Mouse (Mus musculus) cerebellum, adult 9-11 months (tissue): ENCODE measurements around the gene Kmt5b.

Source experiments
- DNase-seq: peaks from one replicate; pipeline ENCODE4 v3.0.0; 2022

Kmt5b gene

DNA sequence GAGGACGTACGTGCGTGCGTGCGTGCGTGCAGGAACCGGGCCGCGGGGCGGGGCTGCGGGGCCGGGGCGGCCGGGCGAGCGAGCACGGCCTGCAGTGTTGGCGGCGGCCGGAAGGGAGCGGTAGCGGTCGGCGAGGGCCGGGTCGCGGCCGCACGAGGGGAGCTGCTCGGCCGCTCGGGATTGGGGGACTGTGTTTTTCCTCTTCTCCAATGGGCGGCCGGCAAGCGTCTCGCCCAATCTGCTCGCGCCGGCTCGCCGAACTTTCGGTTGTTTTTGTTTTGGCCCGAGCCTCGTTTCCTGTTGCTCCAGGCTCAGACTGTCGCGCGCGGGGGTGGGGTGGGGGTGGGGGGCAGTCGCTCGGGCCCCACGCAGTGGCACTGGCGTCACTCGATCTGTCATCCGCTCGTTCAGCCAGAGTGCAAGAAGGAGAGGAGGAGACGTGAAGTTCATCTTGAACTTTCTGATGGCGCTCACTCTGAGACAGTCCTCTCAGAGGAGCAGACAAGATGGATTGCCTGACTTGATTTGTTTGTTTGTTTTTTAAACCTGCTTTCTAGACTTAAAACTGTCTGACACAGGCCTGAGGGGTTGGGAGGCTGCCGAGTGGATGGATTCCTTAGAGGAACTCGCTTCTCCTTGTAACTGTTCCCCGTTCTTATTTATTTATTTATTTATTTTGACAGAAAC, 1.6 kb downstream of the Kmt5b start:
- peak; percentile 93 for DNase-seq

DNA sequence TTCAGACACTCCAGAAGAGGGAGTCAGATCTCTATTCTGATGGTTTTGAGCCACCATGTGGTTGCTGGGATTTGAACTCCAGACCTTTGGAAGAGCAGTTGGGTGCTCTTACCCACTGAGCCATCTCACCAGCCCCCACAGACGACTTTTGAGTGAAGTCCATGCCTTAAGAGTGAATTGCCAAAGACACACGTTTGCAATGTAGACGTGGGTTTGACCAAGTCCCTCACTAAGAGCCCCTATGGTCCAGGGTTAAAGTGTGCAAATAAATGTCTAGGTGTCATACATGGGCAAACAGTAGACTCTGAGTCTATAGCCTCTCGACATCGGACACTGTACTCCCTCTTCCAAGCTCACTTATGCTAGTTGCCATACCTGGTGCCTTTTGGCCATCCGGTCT, 2.3 kb downstream of the Kmt5b start:
- peak; percentile 56 for DNase-seq

DNA sequence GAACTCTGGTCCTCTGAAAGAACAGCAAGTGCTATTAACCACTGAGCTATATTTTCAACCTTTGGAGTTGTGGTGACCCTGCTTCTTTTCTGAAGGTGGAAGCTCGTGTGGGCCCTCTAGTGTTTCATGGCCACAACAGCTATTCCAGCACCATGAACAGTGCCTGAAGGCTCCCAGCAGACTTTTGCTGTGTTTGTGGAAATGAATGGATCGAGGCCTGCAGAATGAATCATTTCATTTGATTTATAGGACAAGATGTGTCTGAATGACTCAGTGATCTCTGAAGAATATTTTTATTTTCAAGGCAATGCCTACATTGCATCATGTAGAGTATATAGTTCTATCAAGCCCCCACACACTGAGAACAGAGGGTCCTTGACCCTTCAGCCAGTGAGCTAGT, 6.9 kb downstream of the Kmt5b start:
- DNase-seq: no peak

DNA sequence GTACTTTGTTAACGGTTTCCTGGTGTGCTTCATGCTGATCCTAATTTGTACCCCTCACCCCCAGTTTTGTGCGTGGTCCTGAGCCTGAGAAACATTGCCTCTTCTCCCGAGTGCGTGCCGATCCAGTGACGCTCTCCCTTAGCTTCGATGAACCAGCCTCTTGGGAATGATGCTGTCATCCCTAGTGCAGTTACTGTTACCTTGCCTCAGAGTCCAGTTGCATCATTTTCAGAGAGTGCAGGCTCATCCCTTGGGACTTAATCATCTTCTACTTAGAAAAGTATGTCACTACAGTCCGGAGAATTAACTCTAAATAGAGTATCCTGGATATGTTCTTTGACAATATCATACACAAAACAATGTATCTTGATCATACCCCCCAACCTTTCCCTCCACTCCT, 11.5 kb downstream of the Kmt5b start:
- DNase-seq: no peak

DNA sequence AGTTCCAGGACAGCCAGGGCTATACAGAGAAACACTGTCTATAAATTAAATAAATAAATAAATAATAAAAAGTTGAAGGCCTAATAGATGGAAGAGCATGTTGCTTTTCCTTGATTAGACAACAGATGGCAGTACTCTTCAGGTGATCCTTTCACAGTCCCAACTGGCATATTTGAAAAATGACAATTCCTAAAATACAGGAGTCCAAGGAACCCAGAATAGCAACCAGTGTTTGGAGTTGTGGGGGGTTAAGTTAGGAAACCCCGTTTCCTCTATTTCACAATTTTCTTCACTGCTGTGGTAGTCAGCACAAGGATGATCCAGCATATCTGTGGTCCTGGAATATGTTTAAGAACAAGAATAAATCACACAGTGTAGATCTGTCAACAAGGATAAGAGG, 22.9 kb downstream of the Kmt5b start:
- no peak for DNase-seq

DNA sequence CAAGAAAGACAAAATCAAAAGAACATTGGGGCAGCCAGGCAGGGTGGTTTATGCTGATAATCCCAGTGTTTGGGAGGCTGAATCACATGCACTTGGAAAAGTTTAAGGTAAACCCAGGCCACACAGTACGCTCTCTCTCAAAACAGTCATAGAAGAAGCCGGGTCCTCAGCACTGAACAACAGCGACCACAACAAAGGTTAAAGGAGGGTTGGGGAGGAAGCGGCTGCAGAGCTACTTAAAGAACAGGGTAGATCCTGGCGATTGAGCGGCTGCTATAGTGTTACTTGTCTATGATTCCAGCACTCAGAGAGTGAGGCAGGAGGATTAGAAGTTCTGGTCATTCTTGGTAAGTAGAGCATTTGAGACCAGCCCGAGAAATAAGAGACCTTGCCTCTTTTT, 38.3 kb downstream of the Kmt5b start:
- no peak for DNase-seq

DNA sequence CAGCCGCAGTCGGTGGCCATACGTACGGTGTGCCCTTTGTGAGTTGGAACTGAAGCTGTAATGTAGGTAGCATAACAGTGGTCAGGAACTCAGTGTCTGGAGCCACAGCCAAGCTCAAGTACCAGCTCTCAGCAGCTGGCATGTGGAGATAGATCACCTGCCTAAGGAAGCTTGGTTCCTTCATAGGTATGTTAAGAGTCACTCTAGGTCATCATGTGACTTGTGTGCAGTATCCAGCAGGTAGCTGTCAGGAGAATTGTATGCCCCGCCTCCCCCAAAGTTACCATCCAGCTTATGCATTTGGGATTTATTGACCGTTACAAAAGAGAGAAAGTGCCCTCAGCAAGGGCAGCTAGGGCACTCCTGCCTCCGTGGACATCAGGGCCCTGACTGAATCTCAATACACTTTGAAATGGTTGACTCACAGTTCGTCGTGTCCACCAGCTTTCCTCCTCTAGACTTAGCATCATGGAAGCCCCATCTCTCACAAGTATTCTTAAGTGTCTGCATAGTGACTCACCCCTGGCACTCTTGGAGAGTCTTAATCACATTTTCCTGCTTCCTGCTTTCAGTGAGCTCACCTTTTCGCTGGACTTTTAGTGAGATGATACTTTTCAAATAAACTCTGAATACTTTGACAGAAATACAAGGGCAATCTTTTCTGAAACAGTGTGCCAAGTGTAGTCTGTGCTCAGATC, 43.5 kb downstream of the Kmt5b start:
- DNase-seq: no peak

DNA sequence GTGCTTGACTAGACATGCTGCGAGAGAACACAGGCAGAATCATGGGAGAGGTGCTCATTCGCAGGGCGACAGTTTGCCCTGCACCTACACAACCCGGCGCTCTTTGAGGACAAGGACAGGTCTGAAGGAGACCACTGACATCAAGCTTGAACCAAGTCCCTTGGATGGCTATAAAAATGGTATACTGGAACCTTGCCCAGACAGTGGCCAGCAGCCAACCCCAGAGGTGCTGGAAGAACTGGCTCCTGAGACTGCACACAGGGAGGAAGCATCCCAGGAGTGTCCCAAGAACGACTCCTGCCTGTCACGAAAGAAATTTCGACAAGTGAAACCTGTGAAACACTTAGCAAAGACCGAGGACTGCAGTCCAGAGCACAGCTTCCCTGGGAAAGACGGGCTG, 47.2 kb downstream of the Kmt5b start:
- peak; percentile 50 for DNase-seq

DNA sequence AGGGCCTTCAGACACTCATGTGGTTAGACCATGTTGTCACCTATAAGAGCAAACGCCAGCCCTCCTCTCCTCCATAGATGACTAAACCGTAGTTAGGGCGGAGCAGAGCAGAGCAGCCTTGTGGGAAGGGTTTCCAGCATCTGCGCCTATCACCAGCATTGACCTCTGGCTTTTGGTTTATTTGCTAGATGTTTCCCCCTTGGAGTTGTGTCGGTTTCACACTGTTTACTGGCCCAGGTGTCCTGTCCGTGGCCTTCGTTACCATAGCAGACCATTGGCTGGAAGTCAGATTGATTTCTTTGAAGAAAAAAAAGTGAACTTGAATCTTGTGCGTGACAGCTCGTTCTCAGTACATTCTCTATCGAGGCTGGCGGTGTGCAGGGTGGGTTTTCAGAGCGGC, 48.6 kb downstream of the Kmt5b start:
- no peak for DNase-seq

DNA sequence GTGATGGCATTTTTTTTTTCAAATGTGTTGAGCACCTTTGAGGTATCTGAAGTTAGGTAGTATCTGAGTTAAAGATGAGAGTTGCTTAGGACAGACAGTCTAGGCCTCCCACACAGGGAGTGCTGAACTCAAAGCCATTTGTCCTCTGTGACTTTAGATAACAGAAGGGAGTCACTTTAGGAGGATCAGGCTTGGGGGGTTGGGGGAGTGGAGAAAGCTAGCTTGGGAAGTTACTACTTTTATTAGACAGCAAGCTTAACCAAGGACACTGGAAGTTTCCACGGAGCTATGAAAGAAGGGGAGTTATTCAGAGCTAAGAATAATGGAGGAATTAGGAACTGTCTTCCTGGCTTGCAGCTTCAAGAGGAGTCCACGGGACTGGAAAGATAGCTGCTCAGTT, 51.9 kb downstream of the Kmt5b start:
- DNase-seq: no peak

DNA sequence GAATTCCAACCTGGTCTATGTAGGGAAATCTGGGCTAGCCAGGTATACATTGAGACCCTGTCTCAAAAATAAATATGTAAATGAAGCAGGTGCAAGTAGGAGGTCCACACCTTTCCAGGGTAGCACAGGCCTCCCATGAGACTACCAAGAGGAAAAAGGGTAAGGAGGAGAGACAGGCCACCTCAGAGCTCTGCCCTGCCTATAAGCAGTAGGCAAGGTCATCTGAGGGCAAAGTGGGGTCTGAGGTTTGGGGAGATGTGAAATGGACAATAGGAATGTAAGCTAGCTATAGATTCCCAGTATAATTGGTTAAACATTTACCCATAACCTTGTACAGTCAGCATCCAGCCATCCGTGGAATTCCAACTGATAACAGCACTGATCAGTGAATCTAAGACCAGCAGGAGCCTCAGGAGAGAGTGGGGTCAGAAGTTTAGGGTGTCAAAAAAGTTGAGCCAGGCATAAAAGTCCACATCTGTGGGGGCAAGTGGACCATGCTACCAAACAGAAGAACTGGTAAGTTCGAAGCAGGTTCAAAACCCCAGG, 52.8 kb downstream of the Kmt5b start:
- no peak for DNase-seq

DNA sequence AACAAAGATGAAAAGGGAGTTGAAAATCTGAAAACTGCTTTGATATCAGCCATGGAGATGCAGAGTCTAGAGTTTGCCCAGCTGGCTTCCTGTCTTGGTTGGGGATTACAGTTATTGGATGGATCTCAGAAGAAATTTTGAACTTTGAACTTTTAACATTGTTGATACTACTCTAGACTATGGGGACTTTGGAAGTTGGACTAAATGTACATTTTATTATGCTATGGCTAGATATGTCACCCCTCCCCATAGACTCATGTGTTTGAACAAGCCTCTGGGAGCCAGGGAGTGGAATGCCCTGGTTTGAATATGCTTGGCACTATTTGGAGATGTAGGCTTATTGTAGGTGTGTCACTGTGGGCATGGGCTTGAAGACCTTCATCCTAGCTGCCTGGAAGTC, 57.8 kb downstream of the Kmt5b start:
- DNase-seq: no peak

DNA sequence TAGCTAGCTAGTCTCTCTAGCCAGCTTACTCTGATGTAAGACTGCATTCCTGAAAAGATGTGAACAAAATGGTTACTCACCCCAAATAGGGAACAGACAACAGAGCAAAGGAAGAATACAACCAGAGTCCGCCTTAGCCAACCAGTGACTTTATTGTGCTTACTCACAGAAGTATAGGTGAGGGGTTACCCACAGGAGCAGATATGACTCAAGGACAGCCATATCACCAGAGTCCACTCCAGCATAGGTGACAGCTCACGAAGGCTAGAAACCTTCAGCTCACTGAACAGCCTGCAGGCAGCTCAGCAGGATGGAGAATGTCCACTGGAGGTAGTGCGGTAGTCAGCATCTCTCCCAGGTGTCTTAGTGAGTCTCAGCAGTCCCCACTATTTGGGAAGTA, 62.6 kb downstream of the Kmt5b start:
- no peak for DNase-seq

DNA sequence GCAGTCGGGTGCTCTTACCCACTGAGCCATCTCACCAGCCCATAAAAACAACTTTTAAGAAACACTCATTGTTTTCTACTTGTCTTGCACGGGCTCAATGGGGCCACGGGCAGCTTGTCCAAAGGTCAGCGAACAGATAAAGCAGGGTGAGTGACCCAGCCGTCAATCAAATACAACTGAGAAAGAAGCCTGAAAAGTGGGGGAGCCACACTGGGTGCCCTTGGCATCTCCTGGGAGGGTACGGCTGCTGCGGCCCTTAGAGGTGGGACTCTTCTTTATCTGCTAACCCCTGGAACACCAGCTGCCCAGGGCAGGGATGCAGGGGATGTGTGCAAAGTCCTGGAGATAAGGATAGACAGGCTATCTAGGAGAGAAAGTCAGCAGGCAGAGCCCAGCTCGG, 64.5 kb downstream of the Kmt5b start:
- DNase-seq: peak; percentile 55

DNA sequence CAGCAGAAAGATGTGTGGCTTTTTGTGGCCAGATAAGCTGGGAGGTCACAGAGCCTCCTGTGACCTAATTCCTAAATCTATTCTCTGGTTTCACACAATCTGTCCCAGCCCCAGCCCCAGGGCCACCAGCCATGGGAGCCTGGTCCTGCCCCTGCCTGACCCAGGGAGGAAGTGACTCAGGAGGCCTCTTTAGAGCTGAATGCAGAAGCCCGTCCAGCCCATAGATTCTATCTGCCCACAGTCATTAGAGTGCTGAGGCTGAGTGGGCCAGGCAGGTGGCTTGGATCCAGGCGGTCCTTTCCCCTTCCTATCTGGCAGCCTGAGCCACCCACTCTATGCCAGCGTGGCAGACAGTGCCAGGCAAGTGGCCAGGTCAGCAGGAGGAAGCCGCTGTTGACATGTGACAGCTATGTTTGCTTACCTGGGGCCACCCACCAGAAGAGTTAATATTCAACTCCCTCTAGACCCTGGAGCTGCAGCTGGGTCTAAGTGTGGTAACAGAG, 65.7 kb downstream of the Kmt5b start:
- peak; percentile 93 for DNase-seq

DNA sequence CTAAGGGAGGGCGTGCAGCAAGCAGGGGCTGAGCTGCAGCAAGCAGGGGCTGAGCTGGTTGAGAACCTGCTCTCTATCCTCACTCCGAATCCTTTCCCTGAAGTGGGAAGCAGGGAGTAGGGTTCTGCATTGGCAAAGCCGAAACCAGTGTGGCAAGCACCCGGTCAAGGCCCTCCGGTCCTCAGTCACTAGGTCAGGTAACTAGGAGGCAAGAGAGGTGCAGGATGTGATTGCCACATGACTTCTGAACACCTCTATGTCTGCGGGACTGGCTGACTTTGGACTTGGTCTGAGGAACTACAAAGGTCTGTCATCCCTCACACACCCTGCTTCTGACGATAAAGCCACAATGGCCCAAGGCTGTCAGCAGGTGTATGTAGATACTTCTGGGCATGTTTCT, 67.1 kb downstream of the Kmt5b start:
- no peak for DNase-seq

DNA sequence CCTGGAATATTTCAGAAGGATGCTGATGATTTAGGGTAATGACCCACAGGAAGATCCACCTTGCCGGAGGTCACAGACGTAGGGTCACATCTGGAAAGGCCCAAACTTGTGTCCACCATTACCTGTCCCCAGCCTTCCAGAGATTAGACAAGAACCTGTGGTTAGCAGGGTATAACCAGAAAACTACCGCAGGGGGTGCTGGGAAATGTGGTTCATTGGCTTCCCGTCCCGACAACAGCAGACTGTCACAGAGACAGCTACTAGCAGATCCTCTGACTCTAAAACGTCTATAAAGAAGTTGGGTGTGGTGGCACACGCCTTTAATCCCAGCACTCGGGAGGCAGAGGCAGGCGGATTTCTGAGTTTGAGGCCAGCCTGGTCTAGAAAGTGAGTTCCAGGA, 69.6 kb downstream of the Kmt5b start:
- DNase-seq: no peak

DNA sequence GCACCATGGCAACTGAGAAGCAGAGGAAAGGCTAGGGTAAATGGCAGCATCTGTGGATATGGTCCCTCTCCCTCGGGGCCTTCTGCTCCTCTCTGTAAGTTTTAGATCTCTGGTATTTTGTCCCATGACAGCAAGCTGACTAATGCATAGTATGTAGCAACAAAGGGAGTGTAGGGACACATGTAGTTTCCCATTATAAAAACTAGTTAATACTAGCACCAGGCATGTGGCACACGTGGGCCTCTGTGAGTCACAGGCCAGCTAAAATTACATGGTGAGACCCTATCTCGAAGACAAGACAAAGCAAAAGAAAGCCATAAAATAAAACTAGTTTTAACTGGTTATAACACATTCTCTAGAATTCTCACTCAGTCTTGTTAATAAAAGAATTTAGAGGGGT, 71.7 kb downstream of the Kmt5b start:
- no peak for DNase-seq

DNA sequence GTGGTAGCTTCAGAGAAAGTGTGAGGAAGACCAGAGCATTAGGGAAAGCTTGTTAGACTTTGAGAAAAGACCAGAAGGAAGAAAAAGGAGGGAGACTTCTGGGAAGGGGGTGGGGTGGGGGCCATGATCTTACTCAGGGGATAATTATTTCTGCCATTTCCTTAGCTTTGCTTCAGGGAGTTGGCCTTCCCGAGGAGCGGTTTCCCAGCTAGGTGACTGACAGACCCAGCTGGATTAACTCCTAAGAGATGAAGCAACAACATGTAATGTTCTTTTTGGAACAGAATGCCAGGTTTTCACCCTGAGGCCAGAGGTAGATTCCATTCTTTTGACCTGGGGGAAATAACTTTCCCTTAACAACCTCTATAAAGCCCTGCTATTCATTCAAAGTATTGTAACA, 72.5 kb downstream of the Kmt5b start:
- DNase-seq: no peak

DNA sequence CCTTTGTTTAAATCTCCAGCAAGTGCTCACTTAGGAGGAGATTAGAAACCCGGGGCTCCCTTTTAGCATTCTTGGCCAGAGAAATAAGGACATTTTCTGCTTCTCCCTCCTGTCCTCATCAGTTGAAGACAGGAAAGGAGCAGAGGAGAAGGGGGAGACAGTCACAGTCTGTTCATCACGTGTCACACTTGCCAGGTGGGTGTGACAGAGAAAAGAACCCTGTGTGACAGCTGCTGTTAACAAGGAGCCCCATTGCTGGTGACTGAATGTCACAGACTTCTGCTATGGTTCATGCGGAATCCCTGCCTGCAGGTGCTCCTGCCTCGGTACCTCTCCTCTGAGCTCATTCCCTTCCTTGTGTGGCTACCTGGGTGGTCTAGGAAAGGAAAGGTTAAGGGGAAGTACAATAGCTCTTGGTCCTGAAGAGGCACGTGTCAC, 73.0 kb downstream of the Kmt5b start:
- DNase-seq: no peak

DNA sequence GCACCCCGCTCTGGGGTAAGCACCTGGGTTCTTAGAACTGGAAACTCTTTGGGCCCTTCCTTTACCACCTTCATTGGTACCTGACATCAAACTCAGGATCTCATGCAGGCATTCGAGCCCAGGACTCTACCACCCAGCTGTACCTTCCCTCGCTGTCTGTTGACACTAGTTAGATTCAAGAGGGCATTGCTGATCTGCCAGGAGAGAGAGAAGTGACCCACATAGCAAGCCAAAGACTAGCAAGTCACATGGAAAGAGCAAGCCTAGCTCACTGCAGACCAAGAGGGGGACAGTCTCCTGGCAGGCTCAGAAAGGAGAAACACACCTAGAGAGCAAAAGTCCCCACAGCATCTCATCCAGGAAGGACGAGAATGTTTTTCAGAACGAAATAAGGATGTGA, 73.5 kb downstream of the Kmt5b start:
- DNase-seq: no peak

DNA sequence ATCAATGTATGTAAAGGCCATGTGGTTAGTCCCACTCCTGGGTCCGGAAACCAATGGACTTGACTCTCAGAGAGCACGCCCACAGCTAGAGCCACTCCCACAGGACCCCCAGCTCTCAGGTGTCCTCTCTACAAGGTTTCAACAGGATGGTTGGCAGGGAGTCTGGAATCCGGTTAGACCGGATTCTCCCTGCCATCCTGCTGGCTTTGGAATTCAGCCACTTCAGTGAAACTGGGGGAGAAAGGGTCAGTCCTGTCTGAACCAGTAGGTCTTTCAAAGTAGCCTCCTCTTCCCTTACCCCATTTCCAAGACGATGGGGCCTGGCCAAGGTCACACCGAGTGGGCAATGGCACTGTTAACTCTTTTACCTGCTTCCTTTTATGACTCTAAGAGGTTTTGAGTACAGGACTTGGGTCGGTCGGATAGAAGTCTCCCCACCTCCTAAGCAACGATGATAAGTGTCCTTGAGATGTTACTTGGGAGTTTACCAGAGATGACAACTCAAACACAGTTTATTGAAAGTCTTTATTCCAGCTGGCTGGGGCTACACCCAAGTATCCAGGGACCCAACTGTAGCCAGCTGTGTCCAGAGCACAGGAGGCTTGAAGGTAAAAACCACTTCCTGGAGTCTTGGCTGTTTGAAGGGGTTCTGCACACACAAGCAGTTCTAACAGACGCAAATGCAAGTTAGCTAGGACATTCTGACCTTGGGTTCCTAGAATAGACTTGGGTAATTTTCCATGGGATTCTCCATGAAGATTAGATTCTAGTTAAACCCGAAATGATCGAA, 75.3 kb downstream of the Kmt5b start:
- peak; percentile 57 for DNase-seq

DNA sequence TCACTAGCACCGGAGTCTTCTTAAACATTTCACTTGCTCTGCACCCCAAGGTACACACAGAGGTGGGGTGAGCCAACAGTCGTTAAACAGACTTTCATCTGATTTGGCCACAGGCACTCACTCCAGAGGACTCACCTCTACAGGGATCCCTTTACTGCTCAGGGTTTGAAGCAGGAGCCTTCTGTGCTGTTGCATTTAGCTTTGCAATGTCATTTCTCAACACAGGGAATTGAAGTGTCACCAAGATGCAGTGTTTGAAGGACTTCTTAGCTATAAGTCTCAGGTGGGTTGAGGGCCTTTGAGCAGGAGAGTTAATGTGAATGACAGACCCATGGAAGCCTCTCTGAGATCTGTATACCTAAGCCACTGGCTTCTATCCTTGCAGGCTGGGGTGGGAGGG, 76.4 kb downstream of the Kmt5b start:
- no peak for DNase-seq

DNA sequence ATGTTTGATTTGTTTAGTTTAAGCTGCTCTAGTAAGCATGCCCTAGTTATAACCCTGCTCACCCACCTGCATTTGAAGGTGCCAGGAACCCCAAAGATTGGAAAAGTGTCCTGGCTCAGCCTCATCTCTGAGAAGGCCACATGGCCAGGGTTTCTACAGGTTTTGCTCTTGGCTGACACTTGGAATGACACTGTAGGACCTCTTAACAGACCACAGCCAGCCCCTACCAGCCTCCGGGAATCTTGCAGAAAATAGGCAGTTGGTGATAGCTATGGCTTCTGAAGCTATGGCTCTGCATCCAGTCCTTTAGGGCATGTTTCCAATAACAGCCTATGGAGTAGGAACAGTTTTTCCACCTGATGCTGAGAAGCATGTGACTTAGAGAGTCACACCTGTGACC, 77.6 kb downstream of the Kmt5b start:
- peak; percentile 77 for DNase-seq
